Mouse (Mus musculus) gastrocnemius, postnatal 25 days (tissue): ENCODE results near the gene Adat3. TPM values are rescaled to one million over a fixed set of nuclear protein-coding genes. Genes with fewer than 3 reads are reported as not detected.
"Not testable (repeated sequence)": the region's sequence is repeated elsewhere in the genome, so short reads cannot be mapped to it uniquely, and the experiment has no call there.

ENCODE experiments used
- DNase-seq: peaks from one replicate; pipeline ENCODE4 v3.0.0; 2022
- total RNA-seq, 2 experiments: library from RNA; stranded (reverse); gene quantifications; 1 replicate in 1 of 2; 2 replicates in 1 of 2; pipeline ENCODE4 v1.2.3; 2021

Gene Adat3
- total RNA-seq, 2 experiments from 2014 or later = 0.92 to 1.2 TPM

- DNase-seq = no peak
Measured at GRCm38 (mm10) chr10:80610116-80610785, 7.6 kb downstream of the Adat3 start.

GRCm38 (mm10) chr10:80611024-80611423 lies 8.3 kb downstream of the Adat3 start:
- DNase-seq = no peak

DNA sequence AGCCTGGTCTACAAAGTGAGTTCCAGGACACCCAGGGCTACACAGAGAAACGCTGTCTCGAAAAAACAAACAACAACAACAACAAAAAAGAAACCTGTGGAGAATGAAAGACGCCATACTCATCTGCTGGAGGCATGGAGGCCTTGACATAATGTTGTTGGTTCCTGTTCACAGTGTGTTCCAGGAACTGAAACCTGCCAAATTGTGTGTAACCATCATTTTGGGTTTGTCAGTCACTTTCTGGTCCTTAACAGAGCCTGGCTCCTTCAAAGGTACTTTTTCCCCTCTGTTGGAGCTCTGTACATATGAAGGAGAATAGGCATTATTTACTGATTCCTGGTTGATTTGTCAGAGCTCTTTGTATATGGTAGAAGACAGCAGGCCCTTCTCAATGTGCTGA lies 9.2 kb downstream of the Adat3 start:
- no peak for DNase-seq

GRCm38 (mm10) chr10:80613821-80614220 lies 11.1 kb downstream of the Adat3 start:
- no peak for DNase-seq

DNA sequence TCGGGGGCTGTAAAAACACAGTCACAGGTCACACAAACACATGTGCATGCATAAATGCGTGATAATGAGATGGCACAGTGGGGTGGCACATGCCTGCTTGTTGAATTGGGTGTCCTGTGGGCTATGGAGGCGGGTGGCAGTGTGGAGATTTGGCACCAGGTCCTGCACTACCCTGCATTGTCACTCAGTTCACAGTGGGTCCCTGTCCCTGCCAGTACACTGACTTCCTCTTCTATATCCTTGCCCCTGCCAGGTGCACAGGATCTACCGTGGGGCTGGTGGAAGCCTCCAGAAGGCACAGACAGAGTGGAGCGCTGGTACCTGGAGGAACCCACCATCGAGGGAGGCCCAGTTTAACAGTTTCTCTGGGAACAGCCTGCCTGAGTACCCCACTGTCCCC lies 11.7 kb downstream of the Adat3 start:
- no peak for DNase-seq

- DNase-seq = peak; percentile 59
Measured at GRCm38 (mm10) chr10:80618181-80618580, 15.5 kb downstream of the Adat3 start.

DNA sequence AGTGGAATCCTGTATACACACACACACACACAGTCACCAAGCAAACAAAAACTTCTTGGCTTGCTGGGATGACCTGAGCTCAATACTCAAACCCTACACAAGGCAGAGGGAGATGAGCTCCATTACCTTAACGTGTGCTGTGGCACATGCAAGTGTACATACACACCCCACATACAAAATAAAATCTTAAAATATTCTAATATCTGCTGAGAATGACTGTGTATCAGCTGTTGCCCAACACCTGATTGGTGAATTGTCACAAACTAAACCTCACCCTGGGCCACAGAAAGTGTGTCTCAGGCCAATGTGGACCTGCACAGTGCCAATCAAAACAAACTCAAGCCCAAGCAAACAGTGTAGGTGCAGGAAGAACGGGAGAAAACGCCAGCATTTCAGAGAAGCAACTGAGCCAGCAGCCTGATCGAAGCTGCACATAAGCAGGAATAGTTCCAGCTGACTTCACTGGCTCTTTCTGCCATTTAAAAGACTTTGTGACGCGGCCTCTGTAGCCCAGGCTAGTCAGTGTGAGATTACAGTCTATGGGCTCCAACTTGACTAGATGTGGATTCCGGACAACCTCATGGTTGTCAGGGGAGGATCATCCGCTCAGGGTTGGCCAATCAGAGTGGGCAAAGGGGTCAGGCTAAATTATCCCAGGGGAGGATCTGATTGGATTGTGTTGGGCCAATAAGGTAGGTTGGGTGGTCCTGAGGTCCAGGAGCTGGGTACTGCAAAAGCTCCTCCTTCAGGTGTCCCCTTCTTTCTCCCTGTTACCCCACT lies 17.0 kb downstream of the Adat3 start:
- DNase-seq = no peak

DNA sequence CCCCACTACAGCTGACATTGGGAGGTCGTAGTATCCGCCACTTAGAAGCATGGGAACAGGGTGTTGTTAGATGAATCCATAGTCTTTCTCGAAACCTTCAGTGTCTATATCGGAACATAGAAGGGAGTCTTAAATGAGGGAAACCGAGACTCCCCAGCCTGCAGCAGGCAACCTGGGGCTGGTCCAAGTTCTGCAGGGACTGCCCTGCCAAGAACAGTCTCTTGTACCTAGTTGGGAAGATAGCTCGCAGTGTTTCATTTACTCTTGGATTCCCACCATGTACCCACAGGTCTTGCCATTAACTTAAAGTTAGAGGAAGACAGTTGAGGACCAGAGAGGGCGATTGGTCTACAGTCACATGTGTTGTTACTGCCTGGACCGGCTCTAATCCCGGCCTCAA lies 17.7 kb downstream of the Adat3 start:
- no peak for DNase-seq

GRCm38 (mm10) chr10:80620796-80621689 lies 18.4 kb downstream of the Adat3 start:
- DNase-seq = no peak

DNA sequence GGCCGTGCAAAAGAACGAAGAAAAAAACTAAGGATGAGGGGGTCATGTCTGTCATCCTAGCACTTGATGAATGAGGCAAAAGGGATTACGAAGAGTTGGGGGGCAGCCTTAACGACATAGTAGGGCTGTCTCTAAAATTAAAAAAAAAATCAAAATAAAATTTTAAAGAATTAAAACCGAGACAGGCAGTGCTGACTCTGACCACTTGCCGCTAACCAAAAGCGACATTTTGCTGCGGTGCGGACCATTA lies 18.9 kb downstream of the Adat3 start:
- DNase-seq = no peak

GRCm38 (mm10) chr10:80621940-80622660 lies 19.4 kb downstream of the Adat3 start:
- peak; percentile 98 for DNase-seq

- peak; percentile 53 for DNase-seq
Measured at GRCm38 (mm10) chr10:80622661-80623456, 20.2 kb downstream of the Adat3 start, which contains the start of gene Csnk1g2. Gene Csnk1g2, plus strand, starts transcription at chr10:80622838.

- peak; percentile 56 for DNase-seq
Measured at GRCm38 (mm10) chr10:80623457-80624191, 20.9 kb downstream of the Adat3 start.

GRCm38 (mm10) chr10:80625764-80626163 lies 23.1 kb downstream of the Adat3 start:
- no peak for DNase-seq

- peak; percentile 65 for DNase-seq
Measured at GRCm38 (mm10) chr10:80627685-80628084, 25.0 kb downstream of the Adat3 start.

DNA sequence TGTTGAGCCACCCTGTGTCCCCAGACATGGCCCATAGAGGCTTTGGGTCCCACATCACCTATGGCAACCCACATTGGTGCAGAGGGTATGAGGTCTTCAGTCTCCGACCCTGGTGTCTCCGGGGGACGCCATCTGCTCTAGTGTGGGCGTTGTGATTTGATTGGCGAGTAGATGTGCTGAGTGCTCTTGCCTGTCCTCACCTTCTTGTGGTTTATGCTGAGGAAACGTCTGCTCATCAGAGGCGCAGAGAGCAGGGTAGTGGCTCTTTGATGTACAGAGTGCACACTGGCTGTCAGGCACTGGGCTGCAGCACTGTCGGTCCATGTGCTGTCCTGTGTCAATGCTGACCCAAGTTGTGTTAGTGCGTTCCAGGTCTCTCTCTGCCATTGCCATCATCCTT lies 26.2 kb downstream of the Adat3 start:
- no peak for DNase-seq

- DNase-seq = no peak
Measured at GRCm38 (mm10) chr10:80635345-80635744, 32.7 kb downstream of the Adat3 start.

DNA sequence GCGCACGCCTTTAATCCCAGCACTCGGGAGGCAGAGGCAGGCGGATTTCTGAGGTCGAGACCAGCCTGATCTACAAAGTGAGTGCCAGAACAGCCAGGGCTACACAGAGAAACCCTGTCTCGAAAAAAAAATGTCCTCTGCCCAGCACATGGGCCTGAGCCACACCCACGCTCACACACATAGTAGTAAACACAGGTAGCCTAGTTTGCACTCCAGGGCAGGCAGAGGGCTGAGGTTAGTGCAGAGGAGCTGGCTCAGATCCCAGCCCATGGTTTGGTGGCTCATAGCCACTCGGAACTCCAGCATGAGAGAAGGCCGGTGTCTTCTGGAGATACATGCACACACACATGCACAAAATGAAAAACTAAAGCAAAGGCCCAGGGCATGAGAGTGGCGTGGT lies 44.3 kb downstream of the Adat3 start:
- no peak for DNase-seq

GRCm38 (mm10) chr10:80649910-80650309 lies 47.2 kb downstream of the Adat3 start:
- DNase-seq = not testable (repeated sequence)

- DNase-seq = no peak
Measured at GRCm38 (mm10) chr10:80650392-80650791, 47.7 kb downstream of the Adat3 start.
